Mouse (Mus musculus) A20 (cell line): Measurements from ENCODE around the gene Lrrc41.

ENCODE experiments used
- DNase-seq: peaks from one replicate; pipeline ENCODE4 v3.0.0-alpha.2; 2011; ENCODE audit warnings: low read depth, low spot score

Gene Lrrc41

GRCm38 (mm10) chr4:116143891-116144717, 69.0 kb downstream of the Lrrc41 start:
- DNase-seq: peak; percentile 80
